Mouse (Mus musculus): Measurements from ENCODE around the gene Cxcl9. TPM values are rescaled to one million over a fixed set of nuclear protein-coding genes. Genes with fewer than 3 reads are reported as not detected.

Gene Cxcl9
- 24.5 and 41.8 TPM in 2 replicates for polyA plus RNA-seq (2012; rRNA removed)

DNA sequence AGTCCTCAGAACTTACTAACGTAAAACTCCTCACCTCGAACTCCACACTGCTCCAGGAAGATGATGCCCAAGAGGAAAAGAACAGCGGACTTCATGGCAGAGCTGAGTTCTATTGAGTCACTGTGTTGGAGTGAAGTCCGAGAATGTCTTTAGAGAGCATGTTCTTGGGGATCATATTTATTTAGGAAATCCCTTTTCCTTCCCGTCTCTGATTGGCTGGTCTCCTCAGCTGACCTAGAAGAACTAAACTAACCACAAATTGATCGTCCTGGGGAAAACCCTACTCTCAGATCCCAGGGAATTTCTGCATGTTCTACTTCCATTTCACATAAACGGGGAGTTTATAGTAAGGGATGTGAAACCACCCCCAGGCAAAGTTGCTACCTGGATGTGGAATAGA is at the start of gene Cxcl9:
Gene Cxcl9 (minus strand): TSS at position 151 of the 400 bp plus-strand sequence.
- DNase-seq: no peak
- no peak within 1 kb of the TSS for H3K27ac ChIP-seq (ENCODE audit: control insufficient read depth, insufficient read depth, low read length)
- no peaks in the 10 kb centered on the region for H3K36me3 ChIP-seq (ENCODE audit: control insufficient read depth, insufficient read depth, low read length)
- no peak within 1 kb of the TSS for H3K4me3 ChIP-seq (ENCODE audit: control insufficient read depth, insufficient read depth, low read length)
- WGBS: 77% methylated on average over 7 of the region's 7 CpGs
- no peaks in the 10 kb centered on the region for H3K27me3 ChIP-seq (ENCODE audit: control insufficient read depth, insufficient read depth, low read length)
- H3K4me1 ChIP-seq (replicated peaks; ENCODE audit: control insufficient read depth, insufficient read depth, low read length): no peaks in the 10 kb centered on the region
- TF ChIP-seq CTCF (IDR thresholded peaks at IDR 0.05; ENCODE audit: borderline replicate concordance, control insufficient read depth, extremely low read depth, insufficient read depth, low read length, poor library complexity) (no peak), POLR2A (IDR thresholded peaks at IDR 0.05; ENCODE audit: control insufficient read depth, extremely low read depth, insufficient read depth, low read length, poor library complexity) (no peak)

DNA sequence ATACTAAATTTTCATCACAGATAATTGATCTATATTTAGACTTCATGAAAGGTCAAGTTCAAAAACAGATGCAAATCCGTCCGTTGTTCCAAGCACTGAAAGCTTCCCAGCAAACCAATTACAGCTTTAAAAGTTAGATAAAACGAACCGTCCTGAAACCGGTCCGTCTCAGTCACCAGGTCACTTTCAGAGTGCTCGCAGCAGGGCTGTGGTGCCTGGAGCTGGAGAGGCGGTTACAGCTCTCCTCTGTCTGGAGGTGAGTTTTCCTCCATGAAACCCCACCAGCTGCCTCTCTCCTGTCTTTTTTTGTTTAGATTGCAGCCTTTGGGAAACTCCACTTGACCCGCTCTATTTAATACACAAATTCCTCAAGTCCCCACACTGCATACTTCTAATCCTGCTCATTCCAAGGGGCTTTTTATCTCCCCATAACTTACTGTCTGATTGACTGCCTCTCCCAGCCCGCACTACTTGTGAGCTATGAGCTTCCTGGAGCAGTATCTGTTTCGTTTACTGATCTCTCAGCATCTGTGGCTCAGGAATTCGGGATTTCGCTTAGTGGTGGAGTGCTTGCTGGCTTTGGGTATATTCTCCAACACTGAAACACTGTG is 49.0 kb upstream of the Cxcl9 start:
- no peak overlapping the region for H3K4me3 ChIP-seq (ENCODE audit: control insufficient read depth, insufficient read depth, low read length)
- no peak overlapping the region for H3K27ac ChIP-seq (ENCODE audit: control insufficient read depth, insufficient read depth, low read length)
- H3K27me3 ChIP-seq (ENCODE audit: control insufficient read depth, insufficient read depth, low read length): no peaks in the 10 kb centered on the region
- DNase-seq: no peak
- no peaks in the 10 kb centered on the region for H3K36me3 ChIP-seq (ENCODE audit: control insufficient read depth, insufficient read depth, low read length)
- H3K4me1 ChIP-seq (replicated peaks; ENCODE audit: control insufficient read depth, insufficient read depth, low read length): peaks cover 17% of the 10 kb centered on the region
- WGBS: 86% methylated on average over 13 of the region's 13 CpGs
- TF ChIP-seq CTCF (IDR thresholded peaks at IDR 0.05; ENCODE audit: borderline replicate concordance, control insufficient read depth, extremely low read depth, insufficient read depth, low read length, poor library complexity) (no peak), POLR2A (IDR thresholded peaks at IDR 0.05; ENCODE audit: control insufficient read depth, extremely low read depth, insufficient read depth, low read length, poor library complexity) (no peak)

- 15% methylated on average over 17 of the region's 17 CpGs for WGBS
- peak overlapping the region; percentile 28 for H3K4me3 ChIP-seq (ENCODE audit: control insufficient read depth, insufficient read depth, low read length)
- H3K27me3 ChIP-seq (ENCODE audit: control insufficient read depth, insufficient read depth, low read length): no peaks in the 10 kb centered on the region
- peaks cover 15% of the 10 kb centered on the region for H3K4me1 ChIP-seq (replicated peaks; ENCODE audit: control insufficient read depth, insufficient read depth, low read length)
- TF ChIP-seq CTCF (IDR thresholded peaks at IDR 0.05; ENCODE audit: borderline replicate concordance, control insufficient read depth, extremely low read depth, insufficient read depth, low read length, poor library complexity): no peak
- peak; percentile 40; the same call in 1 of the 2 replicates for TF ChIP-seq POLR2A (IDR thresholded peaks at IDR 0.05; ENCODE audit: control insufficient read depth, extremely low read depth, insufficient read depth, low read length, poor library complexity)
- H3K36me3 ChIP-seq (ENCODE audit: control insufficient read depth, insufficient read depth, low read length): no peaks in the 10 kb centered on the region
- peak overlapping the region; percentile 77 for H3K27ac ChIP-seq (ENCODE audit: control insufficient read depth, insufficient read depth, low read length)
- DNase-seq: peak; percentile 63
Measured at GRCm38 (mm10) chr5:92375368-92375767, 47.5 kb upstream of the Cxcl9 start.

- H3K36me3 ChIP-seq (ENCODE audit: control insufficient read depth, insufficient read depth, low read length): no peaks in the 10 kb centered on the region
- DNase-seq: peak; percentile 46
- TF ChIP-seq POLR2A (IDR thresholded peaks at IDR 0.05; ENCODE audit: control insufficient read depth, extremely low read depth, insufficient read depth, low read length, poor library complexity) (no peak), CTCF (IDR thresholded peaks at IDR 0.05; ENCODE audit: borderline replicate concordance, control insufficient read depth, extremely low read depth, insufficient read depth, low read length, poor library complexity) (no peak)
- WGBS: 13% methylated on average over 6 of the region's 6 CpGs
- no peaks in the 10 kb centered on the region for H3K27me3 ChIP-seq (ENCODE audit: control insufficient read depth, insufficient read depth, low read length)
- H3K4me1 ChIP-seq (replicated peaks; ENCODE audit: control insufficient read depth, insufficient read depth, low read length): peaks cover 15% of the 10 kb centered on the region
- H3K4me3 ChIP-seq (ENCODE audit: control insufficient read depth, insufficient read depth, low read length): no peak overlapping the region
- H3K27ac ChIP-seq (ENCODE audit: control insufficient read depth, insufficient read depth, low read length): peak overlapping the region; percentile 77
Measured at GRCm38 (mm10) chr5:92374721-92375142, 46.9 kb upstream of the Cxcl9 start.

- Histone ChIP-seq H3K27me3 (ENCODE audit: control insufficient read depth, insufficient read depth, low read length) (no peaks in the 10 kb centered on the region), H3K4me3 (ENCODE audit: control insufficient read depth, insufficient read depth, low read length) (no peak overlapping the region), H3K27ac (ENCODE audit: control insufficient read depth, insufficient read depth, low read length) (no peak overlapping the region), H3K36me3 (ENCODE audit: control insufficient read depth, insufficient read depth, low read length) (no peaks in the 10 kb centered on the region), H3K4me1 (replicated peaks; ENCODE audit: control insufficient read depth, insufficient read depth, low read length) (peaks cover 15% of the 10 kb centered on the region)
- WGBS: 50% methylated on average over 2 of the region's 2 CpGs
- no peak for DNase-seq
- TF ChIP-seq POLR2A (IDR thresholded peaks at IDR 0.05; ENCODE audit: control insufficient read depth, extremely low read depth, insufficient read depth, low read length, poor library complexity) (no peak), CTCF (IDR thresholded peaks at IDR 0.05; ENCODE audit: borderline replicate concordance, control insufficient read depth, extremely low read depth, insufficient read depth, low read length, poor library complexity) (no peak)
Measured at GRCm38 (mm10) chr5:92372605-92373004, 44.7 kb upstream of the Cxcl9 start.

DNA sequence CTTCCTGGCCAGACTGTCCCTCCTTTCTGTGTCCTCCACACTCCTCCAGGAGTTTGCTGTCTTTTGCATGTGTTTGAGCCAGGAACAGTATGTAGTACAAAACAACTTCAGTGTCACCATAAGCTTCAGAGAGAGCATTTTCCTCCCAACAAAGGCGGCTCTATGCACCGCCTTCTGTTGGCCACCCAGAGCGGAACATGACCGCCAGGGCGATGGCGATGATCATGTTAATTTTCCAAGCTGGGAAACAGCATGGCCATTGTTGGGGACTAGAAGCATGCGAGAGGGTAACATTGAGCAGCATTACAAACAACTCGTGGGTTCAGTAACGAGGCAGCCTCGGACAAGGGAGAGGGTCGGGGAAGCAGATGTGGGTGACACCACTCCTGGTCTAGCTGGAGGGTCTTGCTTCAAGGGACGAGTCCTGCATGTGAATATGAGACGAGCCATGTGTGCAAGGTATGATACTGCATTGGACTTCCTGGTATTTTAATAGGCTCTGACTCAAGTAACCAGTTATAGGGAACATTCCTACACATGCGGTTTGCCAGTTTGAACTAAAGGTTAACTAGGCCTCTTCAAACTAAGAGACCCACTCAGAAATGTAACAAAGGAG is 43.6 kb upstream of the Cxcl9 start:
- no peak for TF ChIP-seq CTCF (IDR thresholded peaks at IDR 0.05; ENCODE audit: borderline replicate concordance, control insufficient read depth, extremely low read depth, insufficient read depth, low read length, poor library complexity)
- TF ChIP-seq POLR2A (IDR thresholded peaks at IDR 0.05; ENCODE audit: control insufficient read depth, extremely low read depth, insufficient read depth, low read length, poor library complexity): no peak
- WGBS: 96% methylated on average over 14 of the region's 14 CpGs
- DNase-seq: no peak
- Histone ChIP-seq H3K27ac (ENCODE audit: control insufficient read depth, insufficient read depth, low read length) (no peak overlapping the region), H3K36me3 (ENCODE audit: control insufficient read depth, insufficient read depth, low read length) (no peaks in the 10 kb centered on the region), H3K4me3 (ENCODE audit: control insufficient read depth, insufficient read depth, low read length) (no peak overlapping the region), H3K4me1 (replicated peaks; ENCODE audit: control insufficient read depth, insufficient read depth, low read length) (peaks cover 15% of the 10 kb centered on the region), H3K27me3 (ENCODE audit: control insufficient read depth, insufficient read depth, low read length) (no peaks in the 10 kb centered on the region)
